Mouse (Mus musculus) MN1 (cell line): ENCODE measurements around the gene Cd79b.
"Not testable (repeated sequence)": the region's sequence is repeated elsewhere in the genome, so short reads cannot be mapped to it uniquely, and the experiment has no call there.

Experiments used
- DNase-seq: peaks from one replicate; pipeline ENCODE4 v3.0.0-alpha.2; 2016; ENCODE audit warnings: low spot score

Cd79b gene

DNA sequence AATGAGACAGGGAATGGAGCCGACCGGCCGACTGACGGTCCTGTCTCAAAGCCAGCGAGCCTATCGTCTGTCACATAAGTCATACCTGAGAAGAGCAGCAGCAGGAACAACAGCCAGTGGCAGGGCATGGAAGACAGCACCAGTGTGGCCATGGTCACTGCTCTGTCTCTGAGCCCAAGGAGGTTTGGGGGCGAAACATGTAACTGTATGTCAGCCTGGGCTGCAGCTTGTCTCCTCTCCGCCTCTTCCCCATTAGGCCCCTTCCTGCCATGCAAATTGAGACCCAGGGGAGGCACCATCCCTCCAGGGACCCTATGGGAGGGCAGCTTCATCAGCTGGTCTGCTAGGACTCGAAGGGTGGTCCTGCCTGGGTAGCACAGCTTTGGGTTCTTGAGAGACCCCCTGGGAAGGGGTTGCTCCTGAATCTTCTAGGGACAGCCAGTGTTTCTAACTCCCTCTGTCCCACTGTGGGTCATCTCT, at the start of gene Cd79b:
Gene Cd79b, minus strand, starts transcription at position 430 of the 480 bp plus-strand sequence.
- DNase-seq = no peak

DNA sequence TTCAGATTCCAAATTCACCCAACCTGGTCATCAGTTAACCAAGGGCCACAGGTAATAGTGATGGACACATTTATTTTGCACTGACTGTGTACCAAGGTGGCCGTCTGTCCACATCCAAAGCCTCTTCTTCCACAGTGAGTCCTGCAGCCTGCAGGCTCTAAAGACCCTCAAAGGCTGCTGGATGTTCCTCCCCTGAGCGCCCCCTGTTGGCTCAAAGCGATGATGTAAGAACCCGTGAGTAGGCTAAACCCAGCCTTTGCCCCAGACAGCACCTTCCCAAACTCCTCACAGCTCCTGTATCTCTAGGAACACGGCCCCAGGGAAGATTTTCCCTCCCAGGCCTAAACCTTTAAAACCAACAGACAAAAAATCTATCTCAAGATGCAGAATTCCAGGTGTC, 44.8 kb upstream of the Cd79b start:
- DNase-seq = no peak

DNA sequence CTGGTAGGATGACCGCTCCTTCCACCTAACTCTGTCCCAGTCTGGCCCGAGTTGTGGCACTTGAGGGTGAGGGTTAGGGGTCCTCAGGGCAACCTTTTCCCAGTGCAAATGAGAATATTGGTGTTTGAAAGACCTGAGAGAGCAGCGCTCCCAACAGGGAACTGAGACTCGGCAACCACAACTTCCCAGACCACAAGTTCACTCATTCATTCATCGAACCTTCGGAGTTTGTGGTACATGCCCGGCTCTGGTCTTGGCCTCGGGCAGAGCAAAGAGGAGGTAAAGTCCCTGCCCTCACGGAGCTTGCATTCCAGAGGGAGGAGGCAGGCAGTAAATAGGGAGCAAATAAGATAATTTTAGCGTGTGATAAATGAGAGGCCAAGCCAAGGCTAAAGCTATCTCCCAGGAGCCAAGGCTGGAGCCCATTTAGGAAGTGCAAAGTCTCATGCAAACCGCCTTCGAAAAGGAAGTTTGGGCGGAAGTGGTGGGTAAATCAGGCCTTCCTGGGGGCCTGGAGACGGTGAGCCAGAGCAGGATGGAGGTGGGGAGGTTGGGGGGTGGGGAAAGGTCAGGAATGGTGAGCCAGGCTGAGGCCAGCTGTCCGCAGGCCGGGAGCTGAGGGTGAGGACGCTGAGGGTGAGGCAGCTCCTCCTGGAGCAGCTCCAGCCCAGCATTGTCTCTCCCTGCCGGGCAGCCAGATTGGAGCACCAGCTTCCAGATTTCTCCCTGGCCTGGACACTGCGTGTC, 41.0 kb upstream of the Cd79b start:
- no peak for DNase-seq

DNA sequence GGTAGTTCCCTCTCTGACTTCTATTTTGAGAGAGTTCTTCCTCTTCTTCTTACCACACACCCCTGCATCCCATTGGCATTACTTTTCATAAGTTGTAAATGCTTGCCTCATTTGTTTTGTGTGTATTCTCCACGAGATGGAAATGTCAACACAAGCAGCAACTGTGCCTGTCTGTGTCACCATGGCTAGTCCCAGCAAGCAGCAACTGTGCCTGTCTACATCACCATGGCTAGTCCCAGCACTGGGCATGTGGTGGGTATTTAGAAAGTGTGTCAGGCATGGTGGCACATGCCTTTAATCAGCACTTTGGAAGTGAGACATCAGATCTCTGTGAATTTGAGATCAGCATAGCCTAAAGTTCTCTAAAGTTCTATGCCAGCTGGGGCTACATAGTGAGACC, 39.6 kb upstream of the Cd79b start:
- DNase-seq = no peak

DNA sequence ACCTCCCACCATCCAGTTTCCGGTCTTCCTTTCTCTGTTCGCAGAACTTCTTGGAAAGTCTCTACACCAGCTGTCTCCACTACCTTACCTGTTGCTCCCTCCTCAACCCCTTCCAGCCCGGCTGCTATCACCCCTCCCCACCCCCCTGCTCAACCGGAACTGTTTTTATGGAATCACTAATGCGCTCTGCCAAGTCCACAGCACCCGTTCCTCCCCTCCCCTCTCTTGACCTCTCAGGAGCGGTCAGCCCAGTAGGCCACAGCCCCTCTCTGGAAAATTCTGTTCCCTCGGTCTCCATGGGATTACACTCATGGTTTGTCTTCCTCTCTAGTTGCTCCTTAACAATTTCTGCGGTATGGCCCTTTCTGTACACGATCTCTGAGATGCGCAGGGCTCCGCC, 38.6 kb upstream of the Cd79b start, which contains the start of gene Scn4a:
Gene Scn4a, minus strand, starts transcription at position 101 of the 400 bp plus-strand sequence.
- no peak for DNase-seq

DNA sequence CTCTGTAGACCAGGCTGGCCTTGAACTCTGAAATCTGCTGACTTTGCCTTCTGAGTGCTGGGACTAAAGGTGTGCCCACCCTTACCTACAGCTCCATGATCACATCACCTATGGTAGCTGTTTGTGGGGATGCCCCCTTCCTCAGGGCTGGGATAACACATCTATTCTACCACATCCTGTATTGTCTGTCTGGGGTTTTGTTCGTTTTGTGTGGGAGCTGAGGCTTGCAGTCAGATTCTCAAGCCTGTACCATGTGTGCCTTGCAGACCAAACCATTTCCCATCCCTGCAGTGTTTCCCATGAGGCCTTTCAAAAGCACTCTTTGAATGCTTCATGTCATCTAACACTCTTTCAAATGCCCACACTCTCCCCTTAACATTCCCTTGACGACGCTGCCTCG, 37.4 kb upstream of the Cd79b start:
- no peak for DNase-seq

DNA sequence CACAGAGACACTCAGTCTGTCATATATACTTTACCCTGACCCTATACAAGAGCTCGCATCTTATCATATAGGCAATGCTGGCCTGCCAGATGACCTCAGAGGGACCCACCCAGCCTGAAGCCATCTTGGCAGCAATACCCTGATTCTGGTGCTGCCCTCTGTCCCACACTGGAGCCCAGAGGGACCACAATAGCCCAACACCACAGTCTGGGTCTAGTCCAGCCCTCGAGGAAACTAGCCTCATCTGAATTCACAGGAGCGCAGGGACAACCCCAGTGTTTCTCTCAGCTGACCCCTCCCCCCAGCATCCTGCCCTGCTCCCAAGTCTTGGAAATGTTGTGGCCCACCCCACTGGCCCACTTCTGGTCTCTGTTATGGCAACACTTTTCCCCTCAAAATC, 36.7 kb upstream of the Cd79b start:
- DNase-seq = peak; percentile 36

DNA sequence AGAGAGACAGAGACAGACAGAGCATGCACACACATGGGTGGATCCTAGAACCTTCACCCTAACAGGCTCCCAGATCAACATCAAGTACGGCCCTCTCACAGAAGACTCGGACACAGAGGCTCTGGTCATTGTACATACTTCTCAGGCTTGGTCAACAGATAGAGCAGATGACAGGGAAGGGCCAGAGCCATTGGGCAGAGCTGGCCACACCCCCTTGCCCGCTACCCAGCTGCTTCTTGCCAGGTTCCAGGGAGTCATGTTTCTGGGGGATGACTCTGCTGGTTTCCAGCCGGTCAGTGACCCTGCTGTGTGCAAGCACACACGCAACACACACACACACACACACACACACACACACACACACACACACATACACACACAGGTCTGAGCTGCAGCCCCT, 36.3 kb upstream of the Cd79b start:
- peak; percentile 74 for DNase-seq

DNA sequence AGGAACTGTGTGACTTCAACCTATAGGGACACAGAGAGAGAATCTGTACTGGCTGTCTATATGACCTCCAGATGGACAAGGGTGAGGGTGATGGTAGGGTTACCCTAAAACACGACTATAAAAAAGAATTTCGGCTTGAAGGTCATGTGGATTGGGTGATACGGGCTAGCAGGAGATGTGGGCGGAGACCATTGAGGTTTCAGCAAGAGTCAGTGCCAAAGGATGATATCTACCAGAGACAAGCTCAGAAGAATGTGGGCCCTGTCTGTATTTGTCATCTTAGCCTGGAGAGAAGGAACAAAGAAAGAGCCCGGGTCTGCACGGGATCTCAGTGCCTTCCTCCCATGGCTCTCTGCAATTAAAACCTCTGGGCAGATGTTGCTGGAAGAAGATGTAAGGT, 35.2 kb upstream of the Cd79b start:
- no peak for DNase-seq

DNA sequence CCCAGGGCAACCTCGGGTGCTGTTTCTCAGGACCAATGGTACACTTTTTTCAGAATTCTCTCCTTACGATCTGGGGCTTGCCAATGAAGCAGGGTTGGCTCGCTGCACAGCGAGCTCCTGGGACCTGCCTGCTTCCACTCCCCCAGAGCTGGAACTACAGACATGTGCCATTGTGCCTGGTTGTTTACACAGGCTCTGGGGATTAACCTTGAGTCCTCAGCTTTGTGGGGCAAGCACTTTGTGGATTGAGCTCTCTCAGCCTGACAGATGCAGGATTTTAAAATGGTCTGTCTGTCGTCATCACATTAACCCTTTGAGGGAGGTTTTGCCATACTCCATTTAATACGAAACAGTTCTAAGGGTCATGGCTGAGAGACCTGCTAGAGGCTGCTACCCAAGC, 30.3 kb upstream of the Cd79b start:
- no peak for DNase-seq

DNA sequence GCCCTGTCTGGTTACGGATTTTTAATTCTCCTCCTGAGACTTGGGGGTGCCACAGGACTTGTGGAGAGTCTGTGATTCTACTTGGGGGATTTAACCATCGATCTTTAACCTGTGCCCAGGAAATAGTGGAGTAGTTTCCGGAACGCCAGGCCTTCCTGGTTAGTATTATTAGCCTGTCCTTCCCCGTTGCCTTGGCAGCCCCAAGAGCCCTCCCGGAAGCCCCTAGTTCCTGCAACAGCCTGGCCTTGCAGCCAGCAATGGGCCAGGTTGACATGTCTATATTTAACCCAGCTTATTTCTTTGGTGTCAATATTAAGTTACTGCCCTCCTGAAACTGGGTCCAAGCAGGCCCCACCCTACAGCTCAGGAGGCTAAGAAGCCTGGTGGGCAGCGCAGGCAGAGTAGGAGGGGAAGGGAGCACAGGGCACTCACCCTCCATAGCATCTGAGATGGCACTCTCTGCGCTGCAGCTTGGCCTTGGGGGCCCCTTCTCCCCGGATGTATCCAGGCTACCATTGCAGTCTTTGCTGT, 26.5 kb upstream of the Cd79b start:
- DNase-seq = no peak

DNA sequence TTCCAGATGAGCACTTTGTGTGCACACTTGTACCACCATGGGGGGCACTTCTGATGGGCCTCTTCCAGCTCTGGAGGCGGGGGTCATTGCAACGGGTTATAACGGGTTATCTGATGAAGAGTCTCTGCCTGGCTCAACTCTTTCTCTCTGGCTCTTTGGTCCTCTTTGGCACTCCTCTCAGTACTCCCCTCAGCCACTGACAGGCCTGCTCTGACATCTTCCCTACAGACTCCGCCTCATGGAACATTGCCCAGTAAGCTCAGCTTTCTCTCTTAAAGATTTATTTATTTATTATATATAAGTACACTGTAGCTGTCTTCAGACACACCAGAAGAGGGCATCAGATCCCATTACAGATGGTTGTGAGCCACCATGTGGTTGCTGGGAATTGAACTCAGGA, 24.8 kb upstream of the Cd79b start:
- not testable (repeated sequence) for DNase-seq

DNA sequence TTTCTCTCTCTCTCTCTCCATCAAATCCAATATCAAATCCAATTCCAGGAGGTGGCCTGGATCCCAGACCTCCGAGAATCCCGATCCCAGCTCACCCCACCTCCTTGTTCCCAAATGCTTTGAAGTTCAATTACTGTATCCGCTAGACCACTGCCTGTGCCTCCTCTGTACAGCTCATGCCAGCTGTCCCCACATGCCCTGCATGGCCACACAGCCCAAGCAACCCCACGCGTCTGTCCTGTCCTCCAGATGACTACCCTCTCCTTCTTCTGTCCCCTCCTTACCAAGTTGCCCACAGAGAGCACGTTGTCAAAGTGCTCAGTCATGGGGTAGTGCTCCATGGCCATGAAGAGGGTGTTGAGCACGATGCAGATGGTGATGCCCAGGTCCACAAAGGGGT, 24.3 kb upstream of the Cd79b start:
- no peak for DNase-seq

DNA sequence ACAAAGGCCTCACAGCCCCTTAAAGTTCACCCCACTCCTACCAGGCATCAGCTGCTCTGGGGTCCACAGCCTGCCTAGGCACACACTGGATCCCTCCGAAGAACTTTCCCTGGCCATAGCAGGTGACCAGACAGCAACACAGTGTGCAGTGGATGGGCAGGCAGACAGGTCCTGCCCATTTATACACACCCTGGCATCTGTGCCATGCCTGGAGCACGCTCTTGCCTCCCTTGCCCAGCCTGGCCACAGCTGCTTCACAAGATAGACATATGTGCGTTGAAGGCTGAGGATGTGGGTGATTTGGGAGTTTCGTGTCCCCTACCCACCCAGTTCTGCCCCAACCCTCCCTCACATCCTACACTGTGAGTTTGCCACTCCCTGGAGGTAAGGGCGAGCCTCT, 23.5 kb upstream of the Cd79b start:
- no peak for DNase-seq

DNA sequence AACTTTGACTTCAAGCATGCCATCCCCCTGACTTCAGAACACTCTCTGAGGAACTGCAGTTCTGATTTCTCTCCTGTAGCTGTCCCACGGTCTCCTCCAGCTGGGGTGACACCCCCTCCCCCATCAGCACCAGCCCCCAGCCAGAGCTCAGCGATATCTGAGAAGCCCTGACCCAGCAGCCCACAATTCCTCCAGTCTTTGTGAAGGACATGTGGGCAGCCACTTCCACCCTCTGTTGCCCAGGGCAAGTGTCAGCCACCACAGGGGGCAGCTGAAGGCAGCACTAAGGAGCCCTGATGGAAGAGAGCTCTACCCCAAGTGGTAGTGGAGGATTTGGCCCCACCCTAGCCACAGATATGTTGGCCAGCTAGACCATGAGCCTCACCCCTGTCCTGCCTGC, 19.5 kb upstream of the Cd79b start:
- no peak for DNase-seq

DNA sequence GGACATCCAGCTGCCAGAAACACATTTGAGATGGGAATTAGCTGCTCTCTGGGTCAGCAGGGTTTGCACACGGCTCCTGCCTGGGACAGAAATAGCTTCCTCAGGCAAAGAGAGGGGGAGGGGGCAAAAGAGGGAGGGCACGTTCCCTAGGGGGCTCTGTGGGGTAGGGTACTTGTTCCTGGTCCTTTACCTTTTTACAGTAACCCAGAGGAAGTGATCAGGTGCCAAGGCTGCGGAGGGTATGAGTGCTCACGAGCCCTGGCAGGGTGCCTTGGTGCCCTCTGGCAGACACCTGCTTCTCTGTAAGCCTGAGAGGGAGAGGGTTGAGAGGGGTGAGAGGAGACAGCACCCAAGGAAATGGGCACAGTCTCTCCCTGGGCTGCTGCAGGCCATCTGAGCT, 17.9 kb upstream of the Cd79b start:
- DNase-seq = no peak

DNA sequence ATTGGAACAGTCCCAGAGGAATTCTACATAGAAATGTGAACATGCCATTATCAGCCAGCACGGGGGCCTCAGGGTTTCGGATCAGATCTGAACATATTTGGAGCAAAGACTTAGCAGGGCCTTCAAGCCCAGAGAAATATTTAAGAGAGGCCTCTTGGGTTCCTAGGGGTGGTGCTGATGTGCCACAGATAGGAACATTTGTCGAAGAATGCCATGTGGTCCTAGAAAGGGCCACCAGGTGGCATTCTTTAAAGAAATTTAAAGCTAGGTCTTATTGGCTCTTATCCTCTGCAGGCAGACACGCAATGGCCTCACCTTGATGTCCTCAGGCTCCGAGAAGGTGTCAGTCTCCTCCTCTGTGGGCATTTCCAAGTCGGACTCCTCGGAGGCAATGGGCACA, 15.1 kb upstream of the Cd79b start:
- DNase-seq = peak; percentile 29

DNA sequence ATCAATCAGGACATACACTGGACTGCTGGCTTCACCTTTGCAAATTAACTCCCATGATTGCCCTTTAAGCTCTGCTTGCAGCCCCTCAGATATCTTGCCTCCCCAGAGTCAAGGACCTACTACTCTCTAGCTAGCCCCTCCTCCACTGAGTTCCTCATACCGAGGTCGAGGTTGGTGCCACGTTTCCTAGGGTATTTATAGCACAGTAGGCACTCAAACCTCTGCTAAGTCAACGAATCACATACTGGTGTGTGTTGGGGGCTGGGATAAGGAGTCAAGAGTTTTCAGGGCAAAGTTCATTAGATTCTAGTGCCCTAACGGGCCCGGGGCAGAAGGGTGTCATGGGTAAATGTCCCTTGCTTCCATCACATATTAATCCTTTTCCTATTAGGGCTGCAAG, 14.6 kb upstream of the Cd79b start:
- DNase-seq = no peak

DNA sequence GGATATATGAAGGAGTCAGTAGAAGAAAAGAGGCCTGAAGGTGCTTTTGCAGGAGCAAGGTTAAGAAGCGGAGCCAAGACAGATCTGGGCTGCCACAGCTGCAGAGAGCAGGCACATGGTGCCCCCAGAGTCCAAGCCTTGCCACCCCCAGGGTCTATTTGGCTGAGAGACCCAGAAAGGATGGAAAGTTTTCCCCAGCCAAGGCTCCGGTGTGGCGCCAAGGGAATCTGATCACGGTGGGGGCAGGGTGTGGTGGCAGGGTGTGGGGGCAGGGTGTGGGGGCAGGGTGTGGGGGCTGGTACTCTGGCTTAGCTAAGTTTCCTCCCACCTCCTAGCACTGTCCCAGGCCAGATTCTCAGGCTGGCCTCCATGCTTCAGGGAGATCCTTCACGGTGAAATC, 14.0 kb upstream of the Cd79b start:
- no peak for DNase-seq

DNA sequence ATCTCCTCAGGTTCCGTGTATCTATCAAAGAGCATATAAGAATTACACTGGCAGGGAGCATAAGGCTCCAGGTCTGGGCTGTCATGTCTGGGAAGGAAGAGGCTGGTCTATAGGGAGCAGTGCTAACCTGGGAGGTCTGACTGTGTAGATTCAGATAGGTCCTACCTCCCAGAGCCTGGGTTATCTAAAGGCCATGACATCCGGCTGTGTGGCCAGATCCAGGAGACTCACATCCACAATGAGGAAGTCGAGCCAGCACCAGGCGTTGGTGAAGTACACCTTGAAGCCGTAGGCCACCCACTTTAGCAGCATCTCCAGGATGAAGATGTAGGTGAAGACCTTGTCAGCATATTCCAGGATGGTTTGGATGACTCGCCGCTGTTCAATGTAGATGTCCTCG, 11.9 kb upstream of the Cd79b start:
- DNase-seq = no peak

DNA sequence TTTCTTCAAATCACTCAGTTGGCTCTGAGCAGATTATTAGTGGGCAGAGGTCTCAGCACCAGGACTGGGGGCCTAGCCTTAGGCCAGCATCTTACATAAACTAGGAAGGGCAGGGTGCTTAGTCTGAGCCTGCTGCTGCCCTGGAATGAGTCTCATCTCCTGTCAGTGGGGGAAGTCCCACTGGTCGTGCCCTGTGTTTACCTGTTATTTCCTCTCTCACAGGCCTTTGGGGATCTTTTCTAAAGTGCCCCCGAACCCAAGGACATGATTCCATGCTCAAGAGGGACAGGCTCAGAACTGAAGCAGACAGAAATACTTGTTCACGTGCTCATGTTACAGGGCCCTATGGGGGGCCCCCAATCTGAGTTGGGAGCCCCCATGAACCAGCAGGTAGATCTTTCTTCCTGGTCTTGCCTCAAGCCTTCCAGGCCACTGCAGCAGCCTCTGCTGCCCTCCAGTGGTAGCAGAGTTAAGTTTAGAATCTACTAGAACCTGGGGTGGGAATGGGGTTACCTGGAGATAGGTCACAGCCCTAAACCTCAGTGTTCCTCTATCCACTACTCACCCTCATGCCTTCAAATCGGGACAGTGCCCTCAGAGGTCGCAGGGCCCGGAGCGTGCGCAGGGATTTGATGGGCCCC, 11.1 kb upstream of the Cd79b start:
- peak; percentile 67 for DNase-seq

DNA sequence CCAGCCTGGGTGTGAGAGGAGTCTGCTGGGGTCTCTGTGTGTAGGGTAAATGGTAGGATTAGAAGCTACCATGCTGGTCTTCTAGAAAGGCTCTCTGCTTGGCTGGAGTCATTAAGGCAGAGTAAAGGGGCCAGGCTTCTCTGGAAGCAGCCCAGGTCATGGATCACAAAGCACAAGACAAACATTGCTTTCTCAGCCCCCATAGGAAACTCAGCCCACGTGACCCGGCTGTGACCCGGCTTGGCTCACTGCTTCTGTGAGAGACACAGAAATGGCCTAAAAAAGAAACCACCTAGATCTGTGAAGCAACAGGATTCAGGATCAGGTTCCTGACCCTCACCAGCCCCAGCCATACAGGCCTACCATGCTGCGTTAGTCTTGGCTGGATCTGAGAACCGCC, 10.3 kb upstream of the Cd79b start:
- no peak for DNase-seq
